Mouse (Mus musculus) liver, postnatal 0 days (tissue): ENCODE measurements at regions not wholly inside any gene's neighbourhood (a gene's known extent, or its start where the extent isn't known, plus 50 kb on each side); places are given as distances from the start of the nearest gene placed in this dataset.

Experiments
- CTCF ChIP-seq: sonication (generic); IDR thresholded peaks from 2 replicates; pipeline ENCODE4 v1.5.1; 2016; ENCODE audit warnings: antibody characterized with exemption, low read depth
- EP300 ChIP-seq: IDR thresholded peaks from 2 replicates; pipeline ENCODE4 v1.6.1; 2016; ENCODE audit warnings: antibody characterized with exemption, low read depth, mild to moderate bottlenecking

DNA sequence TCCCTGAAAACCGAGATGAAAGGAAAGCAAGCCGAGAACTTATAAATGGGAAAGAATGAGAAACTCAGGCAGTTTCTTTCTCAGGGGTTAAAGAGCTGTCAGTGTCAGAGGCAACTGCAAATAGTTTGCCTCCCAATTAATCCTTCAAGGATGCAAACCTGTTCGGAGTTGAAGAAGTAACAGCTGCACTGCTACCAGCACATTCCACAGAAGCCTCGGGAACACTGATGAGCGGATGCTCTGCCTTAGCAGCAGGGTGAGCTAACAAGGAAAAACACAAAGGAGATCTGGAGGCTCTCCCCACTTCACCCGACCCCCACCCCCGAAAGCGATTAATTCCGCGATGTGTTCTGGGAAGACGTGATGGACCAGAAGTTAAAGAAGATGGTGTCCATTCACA lies 71.1 kb downstream of the Olfr267 start:
- no peak for TF ChIP-seq CTCF
- no peak for TF ChIP-seq EP300
